Mouse (Mus musculus): ENCODE measurements around the gene Glycam1. TPM values are rescaled to one million over a fixed set of nuclear protein-coding genes. Genes with fewer than 3 reads are reported as not detected.
"Not testable (repeated sequence)": the region's sequence is repeated elsewhere in the genome, so short reads cannot be mapped to it uniquely, and the experiment has no call there.

Glycam1 gene
- polyA plus RNA-seq (2012; fragmentation: generic; extraction: Trizol): not detected

DNA sequence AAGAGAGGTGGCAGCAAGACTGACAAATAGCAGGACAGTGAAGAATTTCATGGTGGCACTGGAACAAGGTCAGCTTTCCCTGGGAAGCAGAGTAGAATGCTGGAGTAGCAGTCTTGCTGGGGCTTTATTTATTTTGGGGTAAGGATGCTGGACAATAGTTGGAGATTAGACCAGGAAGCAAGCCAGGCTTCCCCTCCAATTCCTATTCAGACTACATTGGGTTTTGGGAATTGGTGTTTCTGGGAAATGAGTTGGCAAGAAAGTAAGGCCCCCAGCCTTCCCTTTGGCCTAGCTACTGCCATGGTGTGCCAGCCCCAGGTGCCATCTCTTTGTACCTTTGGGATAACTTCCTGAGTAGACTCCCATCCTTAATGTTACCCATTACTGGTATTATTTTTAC lies at the start of gene Glycam1:
Gene Glycam1 (minus strand): TSS at position 101 of the 400 bp plus-strand sequence.
- Histone ChIP-seq H3K27me3 (ENCODE audit: control insufficient read depth, insufficient read depth, insufficient read length) (no peaks in the 10 kb centered on the region), H3K79me2 (ENCODE audit: control insufficient read depth, insufficient read depth) (no peaks in the 10 kb centered on the region)
- TF ChIP-seq REST (IDR thresholded peaks at IDR 0.05; ENCODE audit: insufficient read depth, insufficient read length): no peak
- no peak for TF ChIP-seq E2F4 (IDR thresholded peaks at IDR 0.05; ENCODE audit: insufficient read depth)
- TF ChIP-seq MYOG (IDR thresholded peaks at IDR 0.05; ENCODE audit: control insufficient read depth in 1 of 3, insufficient read depth in 1 of 3, insufficient read length in 2 of 3, low read depth in 2 of 3): no peak
- TF ChIP-seq POLR2A (IDR thresholded peaks at IDR 0.05; ENCODE audit: insufficient read length, low read depth): no peak
- no peak for TF ChIP-seq SRF (IDR thresholded peaks at IDR 0.05; ENCODE audit: control insufficient read depth, insufficient read length, low read depth)
- no peak for TF ChIP-seq CEBPB (IDR thresholded peaks at IDR 0.05; ENCODE audit: insufficient read depth, poor library complexity, severe bottlenecking)
- TF ChIP-seq POLR2AphosphoS2 (IDR thresholded peaks at IDR 0.05; ENCODE audit: insufficient read length, low read depth): no peak
- no peak for TF ChIP-seq TCF12 (IDR thresholded peaks at IDR 0.05; ENCODE audit: insufficient read depth, poor library complexity, severe bottlenecking)
- TF ChIP-seq MAX (IDR thresholded peaks at IDR 0.05; ENCODE audit: low read depth): no peak
- no peak for TF ChIP-seq MYOD1 (IDR thresholded peaks at IDR 0.05; ENCODE audit: control insufficient read depth in 1 of 3, insufficient read length in 2 of 3, low read depth in 2 of 3)
- no peak for TF ChIP-seq TCF3 (IDR thresholded peaks at IDR 0.05; ENCODE audit: insufficient read length, low read depth)
- no peak for TF ChIP-seq USF1 (IDR thresholded peaks at IDR 0.05; ENCODE audit: low read depth)

DNA sequence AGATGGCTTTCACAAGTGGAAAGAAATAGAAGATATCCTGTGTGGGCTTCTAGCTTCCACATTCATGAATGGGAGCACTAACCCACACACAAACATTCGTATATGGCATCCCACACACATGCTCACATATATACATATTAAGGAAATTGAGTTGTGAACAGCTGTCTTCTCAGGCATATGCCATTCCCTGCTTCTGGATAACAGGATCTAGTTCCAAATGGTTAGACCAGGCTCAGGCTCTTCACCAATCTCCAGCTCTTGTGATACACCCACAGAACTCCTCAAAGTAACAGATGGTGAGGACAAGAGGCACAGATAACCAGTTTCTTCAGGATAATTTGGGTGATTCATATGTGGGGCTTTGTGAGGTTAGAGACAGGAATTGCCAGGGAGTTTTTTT lies 39.6 kb upstream of the Glycam1 start:
- no peak for TF ChIP-seq TCF12 (IDR thresholded peaks at IDR 0.05; ENCODE audit: insufficient read depth, poor library complexity, severe bottlenecking)
- no peak for TF ChIP-seq CEBPB (IDR thresholded peaks at IDR 0.05; ENCODE audit: insufficient read depth, poor library complexity, severe bottlenecking)
- Histone ChIP-seq H3K27me3 (ENCODE audit: control insufficient read depth, insufficient read depth, insufficient read length) (no peaks in the 10 kb centered on the region), H3K79me2 (ENCODE audit: control insufficient read depth, insufficient read depth) (no peaks in the 10 kb centered on the region), H3ac (ENCODE audit: control insufficient read depth, insufficient read length) (no peak overlapping the region), H3K4me3 (no peak overlapping the region), H3K36me3 (ENCODE audit: control insufficient read depth, insufficient read depth) (no peaks in the 10 kb centered on the region), H3K4me2 (ENCODE audit: low read depth) (no peak overlapping the region)

More for the DNA sequence above, at the start of gene Glycam1:
- Histone ChIP-seq H3K4me2 (ENCODE audit: low read depth) (no peak within 1 kb of the TSS), H3K36me3 (ENCODE audit: control insufficient read depth, insufficient read depth) (no peaks in the 10 kb centered on the region), H3ac (ENCODE audit: control insufficient read depth, insufficient read length) (no peak within 1 kb of the TSS), H3K4me3 (no peak within 1 kb of the TSS)

GRCm38 (mm10) chr15:103590779-103591178 lies 25.9 kb upstream of the Glycam1 start:
- Histone ChIP-seq H3K4me3 (no peak overlapping the region), H3K27me3 (ENCODE audit: control insufficient read depth, insufficient read depth, insufficient read length) (no peaks in the 10 kb centered on the region), H3K36me3 (ENCODE audit: control insufficient read depth, insufficient read depth) (no peaks in the 10 kb centered on the region), H3ac (ENCODE audit: control insufficient read depth, insufficient read length) (no peak overlapping the region), H3K4me2 (ENCODE audit: low read depth) (no peak overlapping the region), H3K79me2 (ENCODE audit: control insufficient read depth, insufficient read depth) (no peaks in the 10 kb centered on the region)
- TF ChIP-seq USF1 (IDR thresholded peaks at IDR 0.05; ENCODE audit: low read depth): no peak
- TF ChIP-seq POLR2AphosphoS2 (IDR thresholded peaks at IDR 0.05; ENCODE audit: insufficient read length, low read depth): no peak
- TF ChIP-seq MYOG (IDR thresholded peaks at IDR 0.05; ENCODE audit: control insufficient read depth in 1 of 3, insufficient read depth in 1 of 3, insufficient read length in 2 of 3, low read depth in 2 of 3): no peak

DNA sequence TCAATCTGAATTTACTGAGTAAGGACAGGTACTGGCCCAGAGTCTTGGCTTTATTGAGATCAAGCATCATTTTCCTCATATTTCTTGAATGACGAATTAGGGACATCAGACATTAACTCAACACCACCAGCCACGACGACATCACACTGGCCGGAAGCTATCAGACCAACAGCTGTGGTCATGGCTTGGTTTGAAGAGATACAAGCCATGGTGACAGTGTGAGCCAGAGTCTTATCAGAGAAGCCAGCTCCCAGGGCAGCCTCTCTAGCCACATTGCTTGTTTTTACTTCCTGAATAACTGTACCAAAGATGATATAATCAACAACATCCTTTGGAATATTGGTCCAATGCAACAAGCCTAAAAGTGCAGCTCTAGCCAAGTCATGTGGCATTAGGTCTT lies 22.9 kb upstream of the Glycam1 start:
- H3K79me2 ChIP-seq (ENCODE audit: control insufficient read depth, insufficient read depth); H3K36me3 ChIP-seq (ENCODE audit: control insufficient read depth, insufficient read depth); H3K4me2 ChIP-seq (ENCODE audit: low read depth); H3ac ChIP-seq (ENCODE audit: control insufficient read depth, insufficient read length); H3K27me3 ChIP-seq (ENCODE audit: control insufficient read depth, insufficient read depth, insufficient read length); H3K4me3 ChIP-seq: not testable (repeated sequence)

DNA sequence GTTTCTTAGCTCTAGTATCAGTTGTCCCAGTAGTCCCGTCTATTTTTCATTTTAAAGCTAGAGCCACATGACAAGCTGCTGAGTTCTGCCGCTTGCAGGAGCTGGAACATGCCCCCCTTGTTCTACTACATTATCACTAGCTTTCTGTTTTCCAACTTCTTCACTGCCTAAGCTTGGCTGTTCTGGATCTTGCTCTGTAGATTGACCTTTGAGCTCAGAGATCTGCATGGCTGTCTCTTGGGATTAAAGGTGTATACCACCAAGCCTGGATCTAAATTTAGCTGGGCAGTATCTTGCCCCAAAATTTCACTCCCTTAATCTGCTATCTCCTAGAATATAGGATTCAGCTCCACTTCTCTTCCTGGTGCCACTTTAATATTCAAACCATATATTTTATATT lies 21.0 kb upstream of the Glycam1 start:
- no peaks in the 10 kb centered on the region for H3K79me2 ChIP-seq (ENCODE audit: control insufficient read depth, insufficient read depth)
- TF ChIP-seq SRF (IDR thresholded peaks at IDR 0.05; ENCODE audit: control insufficient read depth, insufficient read length, low read depth): no peak
- no peak for TF ChIP-seq TCF3 (IDR thresholded peaks at IDR 0.05; ENCODE audit: insufficient read length, low read depth)
- TF ChIP-seq USF1 (IDR thresholded peaks at IDR 0.05; ENCODE audit: low read depth): no peak
- no peak for TF ChIP-seq MYOD1 (IDR thresholded peaks at IDR 0.05; ENCODE audit: control insufficient read depth in 1 of 3, insufficient read length in 2 of 3, low read depth in 2 of 3)
- TF ChIP-seq POLR2AphosphoS2 (IDR thresholded peaks at IDR 0.05; ENCODE audit: insufficient read length, low read depth): no peak
- no peak for TF ChIP-seq MAX (IDR thresholded peaks at IDR 0.05; ENCODE audit: low read depth)
- no peak for TF ChIP-seq E2F4 (IDR thresholded peaks at IDR 0.05; ENCODE audit: insufficient read depth)
- TF ChIP-seq REST (IDR thresholded peaks at IDR 0.05; ENCODE audit: insufficient read depth, insufficient read length): no peak
- no peak for TF ChIP-seq POLR2A (IDR thresholded peaks at IDR 0.05; ENCODE audit: insufficient read length, low read depth)
- TF ChIP-seq MYOG (IDR thresholded peaks at IDR 0.05; ENCODE audit: control insufficient read depth in 1 of 3, insufficient read depth in 1 of 3, insufficient read length in 2 of 3, low read depth in 2 of 3): no peak
- no peak for TF ChIP-seq TCF12 (IDR thresholded peaks at IDR 0.05; ENCODE audit: insufficient read depth, poor library complexity, severe bottlenecking)
- TF ChIP-seq CEBPB (IDR thresholded peaks at IDR 0.05; ENCODE audit: insufficient read depth, poor library complexity, severe bottlenecking): no peak
- no peaks in the 10 kb centered on the region for H3K36me3 ChIP-seq (ENCODE audit: control insufficient read depth, insufficient read depth)
- H3K4me3 ChIP-seq: no peak overlapping the region
- H3K4me2 ChIP-seq (ENCODE audit: low read depth): no peak overlapping the region
- H3ac ChIP-seq (ENCODE audit: control insufficient read depth, insufficient read length): no peak overlapping the region
- no peaks in the 10 kb centered on the region for H3K27me3 ChIP-seq (ENCODE audit: control insufficient read depth, insufficient read depth, insufficient read length)
